Mouse (Mus musculus): ENCODE measurements at regions not wholly inside any gene's neighbourhood (a gene's known extent, or its start where the extent isn't known, plus 50 kb on each side); places are given as distances from the start of the nearest gene placed in this dataset.

DNA sequence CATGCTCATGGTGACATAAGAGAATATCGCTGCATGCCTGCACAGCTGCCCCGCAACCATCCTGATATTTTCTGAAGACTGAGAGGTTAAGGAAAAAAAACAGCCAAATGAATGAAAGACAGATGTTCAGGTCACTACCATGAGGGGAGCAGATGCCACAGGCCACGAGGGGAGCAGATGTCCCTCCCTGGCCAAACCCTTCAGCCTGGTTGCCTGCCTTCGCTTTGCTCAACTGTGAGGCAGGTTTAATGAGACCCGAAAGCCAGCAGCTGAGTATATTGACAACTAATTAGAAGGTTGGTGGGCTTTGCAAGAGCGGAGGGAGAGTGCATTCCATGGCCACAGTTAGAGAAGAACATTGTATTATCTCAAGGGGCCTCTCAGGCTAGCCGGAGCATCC, 141.8 kb upstream of the Ubl3 start:
- H3K4me3 ChIP-seq (ENCODE audit: low read depth, low read length): no peak overlapping the region
- H3K27me3 ChIP-seq (ENCODE audit: control insufficient read depth, insufficient read depth, low read length, poor library complexity, severe bottlenecking): no peaks in the 10 kb centered on the region
- no peaks in the 10 kb centered on the region for H3K9me3 ChIP-seq (replicated peaks; ENCODE audit: control insufficient read depth, insufficient read depth, low read length, poor library complexity, severe bottlenecking)
- H3K9ac ChIP-seq (ENCODE audit: low read depth, poor library complexity, severe bottlenecking): no peak overlapping the region
- TF ChIP-seq CTCF (IDR thresholded peaks at IDR 0.05; ENCODE audit: low read depth, low read length): no peak
- H3K36me3 ChIP-seq (ENCODE audit: control insufficient read depth, insufficient read depth, low read length, poor library complexity, severe bottlenecking): no peaks in the 10 kb centered on the region
- H3K4me1 ChIP-seq (ENCODE audit: control insufficient read depth, insufficient read depth, low read length): no peaks in the 10 kb centered on the region
- H3K27ac ChIP-seq (ENCODE audit: insufficient read depth, low read length): no peak overlapping the region

GRCm38 (mm10) chr5:148691486-148691885, 138.9 kb upstream of the Ubl3 start:
- Histone ChIP-seq H3K36me3 (ENCODE audit: control insufficient read depth, insufficient read depth, low read length, poor library complexity, severe bottlenecking) (no peaks in the 10 kb centered on the region), H3K4me1 (ENCODE audit: control insufficient read depth, insufficient read depth, low read length) (no peaks in the 10 kb centered on the region), H3K27me3 (ENCODE audit: control insufficient read depth, insufficient read depth, low read length, poor library complexity, severe bottlenecking) (no peaks in the 10 kb centered on the region), H3K9ac (ENCODE audit: low read depth, poor library complexity, severe bottlenecking) (no peak overlapping the region), H3K27ac (ENCODE audit: insufficient read depth, low read length) (no peak overlapping the region), H3K9me3 (replicated peaks; ENCODE audit: control insufficient read depth, insufficient read depth, low read length, poor library complexity, severe bottlenecking) (no peaks in the 10 kb centered on the region), H3K4me3 (ENCODE audit: low read depth, low read length) (no peak overlapping the region)
- no peak for TF ChIP-seq EP300 (IDR thresholded peaks at IDR 0.05; ENCODE audit: insufficient read depth, low read depth, low read length)
- no peak for TF ChIP-seq CTCF (IDR thresholded peaks at IDR 0.05; ENCODE audit: low read depth, low read length)
- no peak for TF ChIP-seq POLR2A (IDR thresholded peaks at IDR 0.05; ENCODE audit: insufficient read depth, low read length)

DNA sequence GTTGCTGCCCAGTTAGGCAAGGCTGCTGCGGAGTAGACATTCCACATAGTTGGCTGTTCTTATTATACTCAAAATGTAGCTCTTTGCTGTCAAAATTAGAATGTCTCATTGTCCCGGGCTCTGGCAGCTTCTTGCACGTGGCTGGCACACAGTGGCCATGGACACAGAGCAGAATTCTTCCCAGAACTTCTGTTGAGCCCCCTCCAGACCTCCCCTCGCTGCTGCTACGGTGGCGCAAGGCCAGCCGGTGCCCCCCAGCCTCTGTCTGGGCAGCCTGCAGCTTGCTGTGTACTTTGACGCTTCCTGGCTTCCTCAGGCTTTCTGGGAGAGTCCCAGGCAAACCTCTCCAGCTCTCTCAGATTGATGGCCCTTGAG, 138.2 kb upstream of the Ubl3 start:
- H3K27ac ChIP-seq (ENCODE audit: insufficient read depth, low read length): no peak overlapping the region
- no peak overlapping the region for H3K9ac ChIP-seq (ENCODE audit: low read depth, poor library complexity, severe bottlenecking)
- no peaks in the 10 kb centered on the region for H3K36me3 ChIP-seq (ENCODE audit: control insufficient read depth, insufficient read depth, low read length, poor library complexity, severe bottlenecking)
- no peak overlapping the region for H3K4me3 ChIP-seq (ENCODE audit: low read depth, low read length)
- no peaks in the 10 kb centered on the region for H3K9me3 ChIP-seq (replicated peaks; ENCODE audit: control insufficient read depth, insufficient read depth, low read length, poor library complexity, severe bottlenecking)
- H3K27me3 ChIP-seq (ENCODE audit: control insufficient read depth, insufficient read depth, low read length, poor library complexity, severe bottlenecking): no peaks in the 10 kb centered on the region
- no peak for TF ChIP-seq CTCF (IDR thresholded peaks at IDR 0.05; ENCODE audit: low read depth, low read length)
- TF ChIP-seq POLR2A (IDR thresholded peaks at IDR 0.05; ENCODE audit: insufficient read depth, low read length): no peak
- TF ChIP-seq EP300 (IDR thresholded peaks at IDR 0.05; ENCODE audit: insufficient read depth, low read depth, low read length): no peak
- H3K4me1 ChIP-seq (ENCODE audit: control insufficient read depth, insufficient read depth, low read length): no peaks in the 10 kb centered on the region

- H3K9ac ChIP-seq (ENCODE audit: low read depth, poor library complexity, severe bottlenecking): no peak overlapping the region
- no peaks in the 10 kb centered on the region for H3K4me1 ChIP-seq (ENCODE audit: control insufficient read depth, insufficient read depth, low read length)
- no peak overlapping the region for H3K27ac ChIP-seq (ENCODE audit: insufficient read depth, low read length)
- TF ChIP-seq POLR2A (IDR thresholded peaks at IDR 0.05; ENCODE audit: insufficient read depth, low read length): no peak
- no peak for TF ChIP-seq CTCF (IDR thresholded peaks at IDR 0.05; ENCODE audit: low read depth, low read length)
- TF ChIP-seq EP300 (IDR thresholded peaks at IDR 0.05; ENCODE audit: insufficient read depth, low read depth, low read length): no peak
- H3K36me3 ChIP-seq (ENCODE audit: control insufficient read depth, insufficient read depth, low read length, poor library complexity, severe bottlenecking): no peaks in the 10 kb centered on the region
- no peaks in the 10 kb centered on the region for H3K9me3 ChIP-seq (replicated peaks; ENCODE audit: control insufficient read depth, insufficient read depth, low read length, poor library complexity, severe bottlenecking)
- H3K4me3 ChIP-seq (ENCODE audit: low read depth, low read length): no peak overlapping the region
- H3K27me3 ChIP-seq (ENCODE audit: control insufficient read depth, insufficient read depth, low read length, poor library complexity, severe bottlenecking): no peaks in the 10 kb centered on the region
These were observed 137.7 kb upstream of the Ubl3 start for GRCm38 (mm10) chr5:148690158-148690822.

- Histone ChIP-seq H3K9ac (ENCODE audit: low read depth, poor library complexity, severe bottlenecking) (no peak overlapping the region), H3K4me1 (ENCODE audit: control insufficient read depth, insufficient read depth, low read length) (no peaks in the 10 kb centered on the region), H3K27me3 (ENCODE audit: control insufficient read depth, insufficient read depth, low read length, poor library complexity, severe bottlenecking) (no peaks in the 10 kb centered on the region), H3K36me3 (ENCODE audit: control insufficient read depth, insufficient read depth, low read length, poor library complexity, severe bottlenecking) (no peaks in the 10 kb centered on the region), H3K9me3 (replicated peaks; ENCODE audit: control insufficient read depth, insufficient read depth, low read length, poor library complexity, severe bottlenecking) (no peaks in the 10 kb centered on the region), H3K4me3 (ENCODE audit: low read depth, low read length) (no peak overlapping the region), H3K27ac (ENCODE audit: insufficient read depth, low read length) (no peak overlapping the region)
- no peak for TF ChIP-seq POLR2A (IDR thresholded peaks at IDR 0.05; ENCODE audit: insufficient read depth, low read length)
- TF ChIP-seq EP300 (IDR thresholded peaks at IDR 0.05; ENCODE audit: insufficient read depth, low read depth, low read length): no peak
- TF ChIP-seq CTCF (IDR thresholded peaks at IDR 0.05; ENCODE audit: low read depth, low read length): no peak
These were observed 136.7 kb upstream of the Ubl3 start for GRCm38 (mm10) chr5:148689297-148689696.

- no peaks in the 10 kb centered on the region for H3K36me3 ChIP-seq (ENCODE audit: control insufficient read depth, insufficient read depth, low read length, poor library complexity, severe bottlenecking)
- H3K4me1 ChIP-seq (ENCODE audit: control insufficient read depth, insufficient read depth, low read length): no peaks in the 10 kb centered on the region
- H3K9me3 ChIP-seq (replicated peaks; ENCODE audit: control insufficient read depth, insufficient read depth, low read length, poor library complexity, severe bottlenecking): no peaks in the 10 kb centered on the region
- H3K4me3 ChIP-seq (ENCODE audit: low read depth, low read length): no peak overlapping the region
- H3K27ac ChIP-seq (ENCODE audit: insufficient read depth, low read length): no peak overlapping the region
- no peak overlapping the region for H3K9ac ChIP-seq (ENCODE audit: low read depth, poor library complexity, severe bottlenecking)
- H3K27me3 ChIP-seq (ENCODE audit: control insufficient read depth, insufficient read depth, low read length, poor library complexity, severe bottlenecking): no peaks in the 10 kb centered on the region
- no peak for TF ChIP-seq CTCF (IDR thresholded peaks at IDR 0.05; ENCODE audit: low read depth, low read length)
- no peak for TF ChIP-seq EP300 (IDR thresholded peaks at IDR 0.05; ENCODE audit: insufficient read depth, low read depth, low read length)
- TF ChIP-seq POLR2A (IDR thresholded peaks at IDR 0.05; ENCODE audit: insufficient read depth, low read length): no peak
These were observed 135.9 kb upstream of the Ubl3 start for GRCm38 (mm10) chr5:148688501-148688900.

All from ES-Bruce4 (cell line).